Mouse (Mus musculus) gastrocnemius, adult 18-20 months (tissue): Measurements from ENCODE around the gene Elavl3. TPM values are rescaled to one million over a fixed set of nuclear protein-coding genes. Genes with fewer than 3 reads are reported as not detected.
"Not testable (repeated sequence)": the region's sequence is repeated elsewhere in the genome, so short reads cannot be mapped to it uniquely, and the experiment has no call there.

ENCODE experiments used
- DNase-seq: peaks from one replicate; pipeline ENCODE4 v3.0.0; 2021; ENCODE audit warnings: low spot score
- long read RNA-seq, 2 experiments: library from polyadenylated mRNA; stranded (forward); transcript quantifications; one replicate each; pipeline ENCODE4 v2.0.0; 2021
- total RNA-seq, 2 experiments: library from RNA; stranded (reverse); gene quantifications; 2 replicates each; pipeline ENCODE4 v1.2.3; 2021

Gene Elavl3
- under 1 TPM in 1 of 2 experiments, not detected in 1; 0.24 TPM for total RNA-seq
- long read RNA-seq, experiment 1 = 0 reads
- long read RNA-seq, experiment 2 = 0 reads

DNA sequence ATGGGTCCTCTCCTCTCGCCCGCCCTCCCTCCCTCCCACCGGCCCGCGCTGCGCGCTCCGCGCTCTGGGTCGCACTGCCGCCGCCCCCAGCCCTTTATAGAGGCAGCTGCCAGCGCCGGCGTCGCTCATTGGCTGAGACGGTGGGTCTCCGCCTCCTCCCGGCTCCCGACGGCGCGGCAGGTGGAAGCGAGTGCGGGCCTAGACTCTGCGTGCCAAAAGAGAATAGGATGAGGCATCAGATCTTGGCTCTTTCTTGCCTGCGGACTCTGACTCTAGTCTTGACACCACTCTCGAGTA lies at the start of gene Elavl3:
TSS of gene Elavl3 (minus strand) at position 66 of the 297 bp plus-strand sequence.
- no peak for DNase-seq

DNA sequence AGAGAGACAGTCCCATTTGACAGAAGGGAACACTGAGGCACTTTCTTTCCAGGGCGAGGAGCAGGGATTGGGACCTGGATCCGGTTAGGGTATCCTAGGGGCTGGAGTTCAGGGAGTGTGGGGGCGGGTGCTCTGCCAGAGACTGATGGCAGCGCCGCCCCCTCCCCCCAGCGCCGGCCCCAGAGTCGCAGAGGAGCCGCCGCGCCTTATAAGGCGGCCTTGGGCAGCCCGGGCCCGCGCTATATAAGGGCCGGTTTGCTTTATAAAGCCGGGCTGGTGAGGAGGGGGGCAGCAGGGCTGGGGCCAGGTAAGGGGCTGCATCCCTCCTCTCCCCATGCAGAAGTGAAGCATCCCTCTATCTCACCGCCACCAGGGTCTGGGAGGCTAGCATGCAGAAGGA lies 48.1 kb upstream of the Elavl3 start:
- no peak for DNase-seq

DNA sequence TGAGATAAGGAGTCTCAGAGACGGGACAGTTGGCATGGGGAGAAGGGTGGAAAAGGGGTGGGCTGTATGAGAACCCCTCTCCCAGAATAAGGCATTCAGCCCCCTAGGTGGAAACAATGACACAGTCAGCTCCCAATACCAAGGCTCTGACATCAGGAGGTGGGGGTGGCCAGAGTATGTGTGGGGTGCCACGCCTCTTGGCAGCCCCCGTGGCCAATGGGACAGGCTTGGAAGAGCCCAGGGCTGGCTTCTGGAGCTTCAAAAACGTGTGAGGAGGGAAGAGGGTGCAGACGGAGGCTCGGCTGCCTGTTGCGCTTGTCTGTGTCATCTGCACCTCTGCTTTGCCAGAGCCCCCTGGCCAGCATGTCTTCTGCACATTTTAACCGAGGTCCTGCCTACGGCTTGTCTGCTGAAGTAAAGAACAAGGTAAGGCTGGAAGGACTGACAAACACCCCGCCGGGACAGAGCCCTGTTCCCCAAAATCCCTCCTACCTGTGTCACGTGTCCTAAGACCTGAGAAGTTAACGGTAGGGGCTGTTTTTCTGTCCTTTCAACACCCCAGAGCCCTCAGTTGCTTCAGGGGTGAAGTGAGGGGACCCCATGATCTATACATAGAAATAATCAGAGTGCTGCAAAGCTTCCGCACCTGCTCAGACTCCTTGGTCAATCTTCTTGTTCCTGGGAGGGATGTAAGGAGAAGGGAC lies 47.3 kb upstream of the Elavl3 start, which contains the start of gene Cnn1:
TSS of gene Cnn1 (plus strand) at position 224 of the 704 bp plus-strand sequence.
- DNase-seq = no peak

DNA sequence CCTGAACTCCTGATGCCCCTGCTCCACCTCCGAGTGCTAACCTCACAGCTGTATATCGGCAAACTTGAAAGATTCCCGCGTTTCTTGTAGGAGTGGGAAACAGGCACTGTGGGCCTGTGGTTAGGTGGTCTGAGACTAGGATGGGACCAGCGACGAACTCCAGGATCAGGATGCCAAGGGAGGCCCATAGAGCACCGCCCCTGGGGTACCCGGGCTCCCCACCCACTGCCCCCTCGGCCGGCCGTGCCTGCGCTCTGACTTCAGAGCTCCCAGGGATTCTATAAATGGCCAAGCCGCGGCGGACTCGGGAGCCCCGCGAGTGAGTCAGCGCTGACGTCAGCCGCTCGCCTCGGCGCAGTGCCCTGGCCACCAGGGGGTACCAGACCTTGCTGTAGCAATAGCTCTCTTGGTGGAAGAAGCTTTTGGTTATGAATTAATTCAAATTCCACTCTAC lies 44.1 kb upstream of the Elavl3 start:
- DNase-seq = peak; percentile 83

DNA sequence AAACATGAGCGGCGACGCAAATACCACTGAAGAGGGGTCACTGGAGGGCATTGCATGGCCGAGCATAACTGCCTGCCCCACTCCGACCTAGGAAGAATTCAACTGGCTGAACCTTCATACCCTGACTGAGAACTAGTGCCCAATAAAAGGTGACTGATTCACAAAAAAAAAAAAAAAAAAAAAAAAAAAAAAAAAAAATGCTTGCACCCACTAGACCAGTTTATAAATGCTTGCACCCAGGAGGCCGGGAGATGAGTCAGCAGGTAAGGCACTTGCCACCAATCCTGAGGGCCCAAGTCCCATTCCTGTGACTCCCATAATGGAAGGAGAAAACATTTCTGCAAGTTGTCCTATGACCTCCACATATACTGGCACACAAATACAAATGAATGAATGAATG lies 40.9 kb upstream of the Elavl3 start:
- no peak for DNase-seq

DNA sequence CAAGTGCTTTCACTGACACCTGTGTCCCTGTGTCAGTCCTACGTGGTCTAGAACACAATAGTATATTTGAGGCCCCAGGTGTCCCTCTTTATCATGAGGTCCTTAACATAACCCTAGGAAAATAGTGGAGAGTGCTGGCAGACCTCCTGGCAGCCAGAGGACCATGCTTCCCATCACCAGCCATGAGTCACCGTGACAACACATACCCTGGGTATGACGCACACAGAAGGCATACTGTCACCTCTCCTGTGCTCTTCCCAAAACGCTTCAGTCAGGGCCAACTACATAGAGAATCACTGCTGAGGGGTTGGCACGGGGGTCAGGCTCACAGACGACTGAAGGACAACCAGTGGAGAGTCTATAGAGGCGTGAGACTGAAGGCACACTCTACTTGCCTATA lies 38.2 kb upstream of the Elavl3 start:
- DNase-seq = no peak

- no peak for DNase-seq
Observed at GRCm38 (mm10) chr9:22089281-22089680, 37.5 kb upstream of the Elavl3 start.

GRCm38 (mm10) chr9:22087034-22087618 lies 35.3 kb upstream of the Elavl3 start:
- no peak for DNase-seq

- DNase-seq = no peak
Observed at GRCm38 (mm10) chr9:22086012-22086411, 34.2 kb upstream of the Elavl3 start.

DNA sequence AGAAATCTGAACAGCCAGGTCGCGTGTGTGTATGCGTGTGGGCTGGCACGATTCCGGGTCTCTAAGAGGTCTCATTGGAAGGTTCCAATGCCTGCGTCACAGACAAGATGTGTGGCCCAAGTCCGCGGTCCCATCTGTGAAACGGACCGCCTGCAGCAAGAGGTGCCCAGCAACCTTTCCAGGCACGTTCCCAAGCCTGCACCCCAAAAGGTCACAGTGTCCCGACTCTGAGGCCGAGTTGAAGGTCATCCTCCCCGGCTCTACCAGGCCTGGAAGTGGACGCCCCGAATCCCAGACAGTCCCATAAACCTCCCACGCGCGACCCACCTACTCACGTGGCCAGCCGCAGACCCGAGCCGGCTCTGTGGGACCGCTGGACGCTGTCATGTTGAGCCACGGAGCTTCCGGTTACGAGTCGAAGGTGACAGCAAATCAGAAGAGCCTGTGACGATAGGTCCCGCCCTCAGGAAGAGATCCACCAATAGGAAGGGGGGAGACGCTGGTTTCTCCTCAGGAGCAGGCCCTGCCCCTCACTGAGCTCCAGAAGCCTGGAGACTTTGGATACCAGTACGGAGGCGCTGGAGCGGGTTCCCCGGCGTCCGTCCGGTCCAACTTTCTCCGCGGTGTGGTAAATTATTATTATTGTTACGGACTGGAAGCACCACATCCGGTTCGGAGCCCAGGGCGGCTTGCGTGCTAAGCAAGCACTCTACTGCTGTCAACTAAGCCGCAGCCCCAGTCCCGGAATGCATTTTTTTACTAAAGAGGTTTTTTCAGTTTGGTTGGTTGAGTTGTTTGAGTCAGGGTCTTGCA lies 33.4 kb upstream of the Elavl3 start, which contains the start of gene Ecsit:
TSS of gene Ecsit (minus strand) at position 417 of the 813 bp plus-strand sequence.
- peak; percentile 97 for DNase-seq

- DNase-seq = no peak
Observed at GRCm38 (mm10) chr9:22084667-22085021, 32.8 kb upstream of the Elavl3 start.

GRCm38 (mm10) chr9:22076223-22076622 lies 24.4 kb upstream of the Elavl3 start:
- DNase-seq = no peak

DNA sequence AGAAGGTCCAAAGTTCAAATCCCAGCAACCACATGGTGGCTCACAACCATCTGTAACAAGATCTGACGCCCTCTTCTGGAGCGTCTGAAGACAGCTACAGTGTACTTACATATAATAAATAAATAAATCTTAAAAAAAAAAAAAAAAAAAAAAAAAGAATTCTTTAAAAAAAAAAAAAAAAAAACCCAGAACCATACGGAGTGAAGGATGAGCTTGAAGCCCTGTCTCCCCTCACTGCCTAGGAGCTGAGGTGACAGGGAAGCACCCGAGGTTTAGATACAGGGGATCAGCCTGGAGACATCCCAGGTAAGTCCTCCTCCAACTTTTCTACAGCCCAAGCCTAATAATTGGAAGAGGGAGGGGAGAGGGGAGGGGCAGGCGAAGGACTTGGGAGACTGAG lies 24.0 kb upstream of the Elavl3 start:
- not testable (repeated sequence) for DNase-seq

DNA sequence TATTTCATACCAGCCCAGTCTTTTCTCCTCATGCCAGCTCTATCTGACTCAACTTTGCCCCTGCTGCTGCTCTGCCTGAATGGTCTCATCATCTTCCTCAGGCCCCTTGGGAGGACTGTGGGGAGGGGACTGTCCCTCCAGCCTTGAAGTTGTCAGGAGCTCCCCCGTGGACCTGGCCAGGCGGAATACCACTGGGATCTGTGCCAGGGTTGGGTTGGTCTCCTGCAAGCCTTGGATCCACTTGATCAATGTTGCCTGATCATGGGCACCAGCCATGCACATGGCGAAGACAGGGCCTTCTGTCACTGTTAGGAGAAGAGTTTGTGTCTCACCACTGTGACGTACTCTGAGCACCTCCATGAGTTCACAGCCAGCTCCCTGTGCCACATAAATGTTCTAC lies 20.5 kb upstream of the Elavl3 start:
- DNase-seq = no peak

DNA sequence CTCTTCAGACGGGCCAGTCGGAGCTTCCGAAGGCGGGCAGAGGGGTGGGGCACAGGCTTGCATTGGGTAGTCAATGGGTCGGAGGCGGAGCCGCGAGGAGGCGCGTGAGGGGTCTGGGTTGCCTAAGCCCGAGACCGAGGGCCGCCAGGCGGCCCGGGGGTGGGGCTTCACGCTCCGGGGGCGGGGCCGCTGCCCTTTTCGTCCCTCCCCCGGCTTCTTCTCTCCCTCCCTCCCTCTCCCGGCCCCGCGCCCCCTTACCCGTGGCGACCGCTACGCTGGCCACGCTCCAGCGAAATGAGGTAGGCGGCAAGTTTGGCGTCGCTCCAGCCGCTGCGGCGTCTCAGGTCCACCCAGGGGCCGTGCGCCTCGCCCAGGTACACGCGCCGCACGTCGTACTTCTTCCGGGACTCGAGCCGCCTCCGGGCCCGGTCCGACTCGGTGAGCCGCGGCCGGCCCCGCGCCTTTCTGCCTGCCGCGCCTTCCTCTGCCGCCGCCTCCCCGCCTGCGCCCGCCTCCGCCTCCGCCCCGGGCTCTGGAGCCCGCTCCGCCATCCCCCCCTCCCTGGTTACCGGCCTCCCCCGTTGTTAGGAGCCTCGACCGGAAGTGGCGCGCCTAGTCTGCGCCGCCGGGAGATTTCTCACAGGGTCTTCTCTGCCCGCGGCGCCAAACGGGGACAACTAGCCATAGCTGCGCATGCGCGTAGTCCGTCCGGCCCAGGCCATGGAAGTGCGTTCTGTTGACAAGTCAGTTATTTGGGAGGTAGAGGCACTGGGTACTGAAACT lies 19.2 kb upstream of the Elavl3 start, which contains the start of the genes Gm49318 and Zfp653:
TSS of gene Gm49318 (minus strand) at position 469 of the 783 bp plus-strand sequence.
TSS of gene Zfp653 (minus strand) at position 586 of the 783 bp plus-strand sequence.
- DNase-seq = peak; percentile 95

GRCm38 (mm10) chr9:22069881-22070553 lies 18.2 kb upstream of the Elavl3 start:
- DNase-seq = no peak

DNA sequence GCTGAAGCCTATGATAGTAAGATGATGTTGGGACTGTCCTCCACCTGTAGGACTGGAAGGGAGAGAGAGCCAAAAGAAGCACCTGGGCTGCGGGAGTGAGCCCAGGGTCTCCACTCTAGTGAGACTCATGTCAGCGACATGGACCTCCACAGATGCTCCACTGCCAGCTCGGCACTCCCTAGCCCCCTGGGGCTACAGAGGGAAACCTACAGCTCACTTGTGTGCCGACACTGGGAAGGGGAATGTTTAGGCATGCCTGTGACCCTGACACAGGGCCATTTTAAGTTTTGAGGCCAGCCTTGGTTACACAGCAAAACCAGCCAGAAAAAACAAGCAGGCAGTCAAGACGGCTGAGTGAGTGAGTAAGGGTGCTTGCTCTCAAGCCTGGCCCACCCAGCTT lies 15.4 kb upstream of the Elavl3 start:
- DNase-seq = no peak

DNA sequence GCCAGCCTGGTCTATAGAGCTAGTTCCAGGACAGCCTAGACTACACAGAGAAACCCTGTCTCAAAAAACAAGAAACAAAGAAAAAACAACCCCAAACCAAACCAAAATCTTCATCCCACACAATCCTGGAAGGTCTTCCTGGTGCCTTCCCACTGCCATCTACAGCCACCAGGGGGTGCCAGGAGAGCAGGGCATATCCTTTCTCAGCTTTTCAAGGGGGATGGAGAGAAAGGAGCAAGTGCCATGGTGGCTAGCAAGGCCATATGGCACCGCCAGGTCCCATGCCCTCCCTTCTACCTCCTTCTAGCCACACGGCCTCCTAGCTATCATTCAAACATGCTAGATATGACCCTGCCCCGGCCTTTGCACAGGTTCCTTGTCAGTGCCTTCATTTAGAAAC lies 14.6 kb upstream of the Elavl3 start:
- DNase-seq = peak; percentile 32

- no peak for DNase-seq
Observed at GRCm38 (mm10) chr9:22065642-22066041, 13.8 kb upstream of the Elavl3 start.

DNA sequence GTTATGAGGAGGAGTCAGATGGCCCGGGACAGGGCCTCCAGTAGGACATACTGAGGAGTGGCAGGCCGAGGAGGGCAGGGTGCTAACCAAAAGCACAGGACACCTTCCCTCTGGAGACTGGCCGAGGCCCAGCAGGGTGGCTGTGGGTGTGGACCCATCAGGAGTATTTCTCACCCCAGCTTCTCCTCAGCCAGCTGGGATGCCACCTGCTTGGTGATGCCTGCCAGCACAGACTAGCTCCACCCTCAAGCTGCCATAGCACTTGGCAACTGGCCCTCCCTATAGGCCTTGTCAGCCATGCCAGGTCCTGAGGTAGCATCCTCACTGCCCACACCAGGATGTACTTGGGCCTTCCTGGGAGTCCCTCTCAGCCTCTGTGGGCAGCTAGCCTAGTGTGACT lies 12.5 kb upstream of the Elavl3 start:
- DNase-seq = no peak

DNA sequence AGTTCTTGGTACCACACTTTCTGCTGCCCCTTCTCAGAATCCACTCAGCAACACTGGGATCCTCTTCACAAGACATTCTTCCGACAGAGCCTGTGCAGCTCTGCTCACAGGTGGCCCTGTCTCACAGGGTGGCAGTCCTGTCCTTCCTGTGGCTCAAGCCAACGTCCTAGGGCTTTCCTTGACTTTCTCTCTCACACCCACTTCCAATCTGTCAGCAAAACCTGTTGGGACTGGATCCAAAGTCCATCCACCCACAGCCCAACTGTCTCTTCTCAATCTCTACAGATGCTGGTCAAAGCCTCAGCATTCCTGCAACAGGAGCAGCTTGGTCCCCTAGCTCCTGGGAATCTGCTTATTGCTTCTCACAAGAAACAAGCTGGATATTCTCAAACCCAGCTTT lies 9.5 kb upstream of the Elavl3 start:
- DNase-seq = no peak
